Mouse (Mus musculus): ENCODE measurements around the gene Gns. TPM values are rescaled to one million over a fixed set of nuclear protein-coding genes. Genes with fewer than 3 reads are reported as not detected.

The Gns gene
- polyA plus RNA-seq (2012; rRNA removed), result 6.5 and 7.3 TPM in 2 replicates
- polyA plus RNA-seq (2014; fragmentation: Nextera tagmentation; extraction: Ambion mirVana), result 12.2 and 14.2 TPM in 2 replicates

GRCm38 (mm10) chr10:121364801-121365564, at the start of gene Gns:
Gene Gns (plus strand): TSS chr10:121365090.
- ATAC-seq (ENCODE audit: insufficient read depth), result peak; percentile 89
- H3K4me3 ChIP-seq (ENCODE audit: insufficient read depth in 1 of 2, low read depth in 2 of 2, low read length in 2 of 2), result peak within 1 kb of the TSS; percentile 66 to 85
- peak; percentile 67 to 77 (median 70) for DNase-seq (ENCODE audit: low read depth in 3 of 3, low spot score in 3 of 3)
- H3K9ac ChIP-seq (replicated peaks), result peak within 1 kb of the TSS; percentile 71
- H3K4me1 ChIP-seq (replicated peaks; ENCODE audit: control insufficient read depth in 2 of 2, insufficient read depth in 2 of 2, low read length in 1 of 2), result peaks cover 0 to 18% of the 10 kb centered on the region in 2 experiments; a peak in 3 of 4 replicates
- H3K27me3 ChIP-seq (ENCODE audit: control insufficient read depth, insufficient read depth, low read length), result no peaks in the 10 kb centered on the region
- no peak for TF ChIP-seq EP300 (IDR thresholded peaks at IDR 0.05; ENCODE audit: low read depth)
- no peak for TF ChIP-seq CTCF (IDR thresholded peaks at IDR 0.05; ENCODE audit: low read depth)
- no peaks in the 10 kb centered on the region for H3K9me3 ChIP-seq (ENCODE audit: control insufficient read depth, low read length)
- under 1% methylated on average over 67 of the region's 72 CpGs for WGBS (ENCODE audit: insufficient replicate concordance)
- H3K36me3 ChIP-seq (replicated peaks; ENCODE audit: control insufficient read depth, insufficient read depth, low read depth), result no peaks in the 10 kb centered on the region
- no peak within 1 kb of the TSS; the same call in 1 of the 2 replicates for H3K27ac ChIP-seq
- peak within 1 kb of the TSS; percentile 97 for H3K4me2 ChIP-seq (ENCODE audit: low read depth)

GRCm38 (mm10) chr10:121315321-121316283, 49.3 kb upstream of the Gns start:
- Histone ChIP-seq H3K4me2 (ENCODE audit: low read depth) (0 out of 2 replicates have a peak overlapping the region, but pooled peaks have one; percentile 18), H3K27me3 (ENCODE audit: control insufficient read depth, insufficient read depth, low read length) (peaks cover 23% of the 10 kb centered on the region), H3K4me1 (replicated peaks; ENCODE audit: control insufficient read depth in 2 of 2, insufficient read depth in 2 of 2, low read length in 1 of 2) (no peaks in the 10 kb centered on the region), H3K27ac (no peak overlapping the region), H3K4me3 (ENCODE audit: insufficient read depth in 1 of 2, low read depth in 2 of 2, low read length in 2 of 2) (no peak overlapping the region), H3K36me3 (replicated peaks; ENCODE audit: control insufficient read depth, insufficient read depth, low read depth) (no peaks in the 10 kb centered on the region), H3K9ac (replicated peaks) (no peak overlapping the region), H3K9me3 (ENCODE audit: control insufficient read depth, low read length) (no peaks in the 10 kb centered on the region)
- ATAC-seq (ENCODE audit: insufficient read depth) (no peak), DNase-seq (ENCODE audit: low read depth in 3 of 3, low spot score in 3 of 3) (no peak)
- TF ChIP-seq EP300 (IDR thresholded peaks at IDR 0.05; ENCODE audit: low read depth) (no peak), CTCF (IDR thresholded peaks at IDR 0.05; ENCODE audit: low read depth) (no peak)
- 18% methylated on average over 27 of the region's 27 CpGs for whole genome bisulfite sequencing (ENCODE audit: insufficient replicate concordance)

DNA sequence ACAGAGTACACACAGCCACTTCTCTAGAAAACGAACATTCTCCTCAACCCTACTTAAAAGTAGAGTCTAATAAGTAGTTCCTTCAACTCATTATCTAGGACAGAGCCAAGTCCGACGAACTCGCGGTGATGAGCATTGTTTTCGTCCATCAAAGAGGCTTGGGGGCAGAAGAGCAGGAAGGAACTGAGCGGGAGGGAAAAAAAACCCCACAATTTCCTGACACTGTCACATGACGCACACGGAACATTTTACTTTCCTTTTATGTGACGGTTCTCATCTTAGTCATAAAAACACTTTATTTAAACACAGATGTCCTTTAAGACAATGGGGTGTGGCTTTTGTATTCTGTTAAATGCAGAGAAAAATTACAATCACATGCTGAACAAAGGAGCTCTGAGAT, 48.5 kb upstream of the Gns start:
- Histone ChIP-seq H3K4me2 (ENCODE audit: low read depth) (no peak overlapping the region), H3K9me3 (ENCODE audit: control insufficient read depth, low read length) (no peaks in the 10 kb centered on the region), H3K27ac (no peak overlapping the region), H3K4me3 (ENCODE audit: insufficient read depth in 1 of 2, low read depth in 2 of 2, low read length in 2 of 2) (no peak overlapping the region), H3K4me1 (replicated peaks; ENCODE audit: control insufficient read depth in 2 of 2, insufficient read depth in 2 of 2, low read length in 1 of 2) (no peaks in the 10 kb centered on the region), H3K36me3 (replicated peaks; ENCODE audit: control insufficient read depth, insufficient read depth, low read depth) (no peaks in the 10 kb centered on the region), H3K9ac (replicated peaks) (no peak overlapping the region), H3K27me3 (ENCODE audit: control insufficient read depth, insufficient read depth, low read length) (peaks cover 15% of the 10 kb centered on the region)
- TF ChIP-seq EP300 (IDR thresholded peaks at IDR 0.05; ENCODE audit: low read depth) (no peak), CTCF (IDR thresholded peaks at IDR 0.05; ENCODE audit: low read depth) (no peak)
- ATAC-seq (ENCODE audit: insufficient read depth) (no peak), DNase-seq (ENCODE audit: low read depth in 3 of 3, low spot score in 3 of 3) (no peak)
- 27% methylated on average over 10 of the region's 10 CpGs for WGBS (ENCODE audit: insufficient replicate concordance)

DNA sequence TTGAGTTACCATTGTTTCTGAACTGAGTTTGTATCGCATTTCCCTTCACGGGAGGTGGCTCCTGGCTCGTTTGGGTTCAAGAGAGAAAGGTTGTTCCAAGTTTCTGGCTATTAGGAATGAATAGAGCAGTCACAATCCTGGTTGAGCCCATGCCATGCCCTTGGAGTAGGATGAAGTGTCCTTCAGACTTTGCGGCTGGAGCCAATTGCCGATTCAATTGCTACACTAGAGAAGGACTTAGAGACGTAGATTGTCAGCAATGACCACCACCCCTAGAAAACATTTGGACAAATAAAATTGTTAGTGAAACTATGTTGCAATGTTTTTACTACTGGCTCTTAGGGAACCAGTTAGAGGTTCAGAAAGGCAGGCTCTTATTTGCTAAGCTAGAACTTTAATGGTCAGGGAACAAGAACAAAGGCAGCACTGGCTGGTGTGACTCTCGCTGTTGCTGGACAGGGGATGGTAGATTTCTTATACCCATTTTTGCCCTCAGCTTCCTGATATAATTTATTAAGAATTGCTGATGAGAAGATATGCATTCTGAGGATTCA, 46.4 kb upstream of the Gns start:
- TF ChIP-seq CTCF (IDR thresholded peaks at IDR 0.05; ENCODE audit: low read depth) (no peak), EP300 (IDR thresholded peaks at IDR 0.05; ENCODE audit: low read depth) (no peak)
- Histone ChIP-seq H3K4me3 (ENCODE audit: insufficient read depth in 1 of 2, low read depth in 2 of 2, low read length in 2 of 2) (no peak overlapping the region), H3K9ac (replicated peaks) (no peak overlapping the region), H3K27ac (no peak overlapping the region), H3K36me3 (replicated peaks; ENCODE audit: control insufficient read depth, insufficient read depth, low read depth) (no peaks in the 10 kb centered on the region), H3K27me3 (ENCODE audit: control insufficient read depth, insufficient read depth, low read length) (peaks cover 3% of the 10 kb centered on the region), H3K9me3 (ENCODE audit: control insufficient read depth, low read length) (no peaks in the 10 kb centered on the region), H3K4me2 (ENCODE audit: low read depth) (no peak overlapping the region), H3K4me1 (replicated peaks; ENCODE audit: control insufficient read depth in 2 of 2, insufficient read depth in 2 of 2, low read length in 1 of 2) (no peaks in the 10 kb centered on the region)
- ATAC-seq (ENCODE audit: insufficient read depth) (no peak), DNase-seq (ENCODE audit: low read depth in 3 of 3, low spot score in 3 of 3) (no peak)
- 71% methylated on average over 7 of the region's 7 CpGs for WGBS (ENCODE audit: insufficient replicate concordance)

Measured in liver, embryonic 14.5 days (tissue).